Mouse (Mus musculus) spleen, embryonic (tissue): ENCODE measurements around the gene 9130230L23Rik.

Source experiments
- CTCF ChIA-PET: fragments of 350-600 bp; sonication (Branson Sonifier 250); formaldehyde crosslinking; loops from one replicate; lab custom pipeline; 2022; lab: Charles Lee

9130230L23Rik gene

DNA sequence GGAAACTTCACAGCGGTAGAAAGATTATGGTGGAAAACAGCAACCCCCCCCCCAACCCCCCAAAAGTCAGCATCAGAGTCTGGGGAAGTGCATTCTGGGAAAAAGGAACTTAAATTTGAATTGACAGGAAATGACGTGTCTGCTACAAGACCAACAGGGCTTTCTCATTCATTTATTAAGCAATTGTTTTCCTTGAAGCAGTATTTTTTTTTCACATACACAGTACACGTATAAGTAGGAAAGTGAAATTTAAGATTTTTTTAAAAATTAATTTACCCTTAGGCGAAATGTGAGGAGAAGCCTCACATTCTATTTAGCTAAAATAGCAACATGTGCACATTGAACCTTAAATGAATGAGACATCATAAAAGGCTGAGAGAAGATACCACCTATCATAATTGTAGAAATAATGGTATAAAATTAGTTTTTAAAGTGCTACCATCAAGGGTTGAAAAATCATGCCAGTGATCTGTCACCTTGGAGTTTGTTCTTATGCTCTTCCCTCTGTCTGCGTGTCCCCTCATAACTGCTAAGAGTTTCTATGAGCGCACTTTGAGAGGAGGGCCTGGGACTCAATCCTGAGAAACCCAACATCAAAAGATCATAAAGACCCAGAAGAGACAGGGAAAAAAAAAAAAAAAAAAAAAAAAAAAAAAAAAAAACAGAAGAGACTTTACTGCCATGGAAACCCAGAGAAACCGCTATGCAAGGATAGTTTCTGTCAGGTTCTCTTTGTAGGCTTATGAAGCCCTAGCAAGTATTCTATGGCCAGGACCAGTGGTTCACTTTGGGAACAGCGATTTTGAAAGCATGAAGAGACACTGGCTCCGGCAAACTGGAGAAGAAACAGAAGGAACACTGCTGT is 47.7 kb downstream of the 9130230L23Rik start:
- CTCF ChIA-PET, result interaction anchor here (0.6 to 1.5 kb wide), 3 partner anchors 106 to 193 kb away, joined by 3 to 7 read pairs (median 3); partner anchors contain the start of gene N4bp2

DNA sequence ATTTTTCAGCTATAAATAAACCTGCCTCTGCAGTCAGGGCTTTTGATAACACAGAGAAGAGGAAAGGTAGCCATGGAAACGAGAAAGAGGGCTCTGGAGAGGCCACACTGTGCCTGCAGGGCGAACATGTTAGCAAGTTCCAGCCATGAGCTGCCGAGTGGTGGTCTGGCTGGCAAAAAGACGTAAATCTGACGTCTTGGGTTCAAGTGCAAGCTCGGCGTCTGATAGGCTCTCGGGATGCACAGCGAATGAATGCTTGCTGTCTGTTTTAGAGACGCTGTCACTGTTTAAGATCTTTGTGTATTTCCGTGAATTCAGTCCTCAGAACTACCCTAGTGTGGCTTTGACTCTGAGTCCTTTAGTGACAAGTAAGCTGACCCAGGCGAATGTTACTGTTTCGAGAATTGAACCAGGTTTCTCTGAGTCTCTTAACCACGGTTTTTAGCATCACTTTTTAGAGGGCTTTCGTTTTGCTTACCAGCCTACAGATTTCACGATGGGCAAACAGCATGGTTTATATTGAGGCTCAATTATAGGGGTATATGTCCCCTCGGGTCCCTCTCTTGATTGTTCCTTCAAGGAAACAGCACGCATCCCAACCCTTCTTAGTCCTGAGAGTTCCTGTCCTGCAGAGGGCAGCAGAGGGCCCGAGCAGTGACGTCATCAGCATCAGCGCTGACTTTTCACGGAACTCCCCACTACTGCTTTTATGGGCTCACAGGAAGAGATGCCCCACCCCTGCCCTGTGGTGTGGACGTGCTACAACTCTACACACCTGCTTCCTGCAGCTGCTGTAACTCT is 48.5 kb downstream of the 9130230L23Rik start:
- CTCF ChIA-PET, result interaction anchor here (0.6 to 1.5 kb wide), 5 partner anchors 27 to 383 kb away, joined by 3 to 7 read pairs (median 3); partner anchors contain the start of gene N4bp2

DNA sequence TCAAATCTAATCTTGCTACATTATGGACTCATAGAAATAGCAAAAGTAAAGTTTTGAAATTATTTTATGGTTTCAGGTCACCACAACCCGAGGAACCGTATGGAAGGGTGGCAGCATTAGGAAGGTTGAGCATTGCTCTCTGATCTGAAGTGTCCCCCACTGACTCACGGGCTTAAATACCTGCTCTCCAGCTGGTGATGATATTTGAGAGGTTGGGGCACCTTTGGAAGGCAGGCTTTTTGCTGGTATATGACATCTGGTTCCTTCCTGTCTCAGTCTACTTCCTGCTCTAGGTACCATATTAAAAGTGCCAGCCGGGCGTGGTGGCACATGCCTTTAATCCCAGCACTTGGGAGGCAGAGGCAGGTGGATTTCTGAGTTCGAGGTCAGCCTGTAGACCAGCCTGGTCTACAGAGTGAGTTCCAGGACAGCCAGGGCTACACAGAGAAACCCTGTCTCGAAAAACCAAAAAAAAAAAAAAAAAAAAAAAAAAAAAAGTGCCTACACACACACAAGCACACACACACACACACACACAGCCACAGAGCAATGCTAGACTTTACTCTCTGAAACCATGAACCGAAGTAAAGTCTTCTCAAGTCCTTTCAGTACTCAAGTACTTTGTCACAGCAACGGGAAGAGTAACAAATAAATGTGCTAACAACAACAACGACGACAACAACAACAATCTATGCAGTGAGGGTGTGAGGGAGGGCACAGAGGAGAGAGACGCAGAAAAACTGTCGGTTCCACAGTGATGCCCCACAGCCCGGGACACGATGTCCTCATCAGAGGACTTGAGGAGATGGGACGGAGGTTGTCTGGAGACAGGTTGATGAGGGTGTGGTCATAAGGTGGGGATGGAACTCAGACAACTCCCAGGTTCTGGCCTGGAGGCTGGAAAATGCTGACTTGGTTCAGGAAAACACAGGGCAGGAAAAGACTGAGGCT is 49.7 kb downstream of the 9130230L23Rik start:
- CTCF ChIA-PET, result interaction anchor here (0.6 to 1.5 kb wide), 3 partner anchors 25 to 382 kb away, joined by 3 to 7 read pairs (median 4); partner anchors contain the start of gene N4bp2

DNA sequence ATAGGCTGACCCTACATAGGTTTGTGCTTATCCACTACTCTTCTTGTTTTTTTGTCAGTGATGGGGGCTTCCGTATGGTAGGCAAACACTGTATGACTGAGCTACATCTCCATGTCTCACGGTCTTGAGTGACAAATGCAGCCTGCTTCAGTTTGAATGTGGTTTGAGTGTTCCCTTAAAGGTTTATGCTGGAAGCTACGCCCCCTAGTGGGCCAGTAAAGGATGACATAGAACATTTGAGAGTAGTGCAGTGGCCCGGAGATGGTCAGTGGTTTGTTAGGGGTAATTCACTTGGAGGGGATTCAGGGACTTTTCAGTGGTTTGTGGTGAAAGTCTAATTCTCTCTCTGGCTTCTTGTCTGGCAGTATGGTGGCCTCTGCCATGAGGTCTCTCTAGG is 52.6 kb downstream of the 9130230L23Rik start:
- CTCF ChIA-PET, result no interaction called here

GRCm38 (mm10) chr5:65950679-65951512 is 53.2 kb downstream of the 9130230L23Rik start:
- CTCF ChIA-PET, result interaction anchor here (0.7 kb wide), 1 partner anchor 77 kb away, joined by 11 read pairs; no protein-coding TSS in a partner anchor

DNA sequence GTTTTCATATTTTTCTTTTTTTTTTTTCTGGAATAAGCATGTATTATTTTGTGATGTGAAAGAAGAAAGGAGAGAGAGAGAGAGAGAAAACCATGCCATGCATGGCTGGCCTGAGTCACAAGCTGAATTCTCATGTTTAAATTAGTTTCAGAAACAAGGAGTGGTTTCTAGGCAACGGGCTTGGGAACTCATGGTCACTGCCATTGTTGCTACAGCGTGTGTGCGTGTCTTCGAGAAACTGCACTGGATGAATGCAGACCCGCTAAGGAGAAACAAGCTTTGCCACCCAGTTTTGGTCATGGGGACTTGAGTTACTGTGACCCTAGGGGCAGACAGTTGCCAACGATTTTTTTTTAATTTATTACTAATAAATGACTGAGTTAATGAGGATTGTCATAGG is 53.8 kb downstream of the 9130230L23Rik start:
- CTCF ChIA-PET, result interaction anchor here (0.7 kb wide), 2 partner anchors 76 to 109 kb away, joined by 6 to 11 read pairs; no protein-coding TSS in a partner anchor

- CTCF ChIA-PET, result interaction anchor here (0.7 kb wide), 2 partner anchors 75 to 108 kb away, joined by 6 to 11 read pairs; no protein-coding TSS in a partner anchor
Observed at GRCm38 (mm10) chr5:65949822-65950221, 54.3 kb downstream of the 9130230L23Rik start.

DNA sequence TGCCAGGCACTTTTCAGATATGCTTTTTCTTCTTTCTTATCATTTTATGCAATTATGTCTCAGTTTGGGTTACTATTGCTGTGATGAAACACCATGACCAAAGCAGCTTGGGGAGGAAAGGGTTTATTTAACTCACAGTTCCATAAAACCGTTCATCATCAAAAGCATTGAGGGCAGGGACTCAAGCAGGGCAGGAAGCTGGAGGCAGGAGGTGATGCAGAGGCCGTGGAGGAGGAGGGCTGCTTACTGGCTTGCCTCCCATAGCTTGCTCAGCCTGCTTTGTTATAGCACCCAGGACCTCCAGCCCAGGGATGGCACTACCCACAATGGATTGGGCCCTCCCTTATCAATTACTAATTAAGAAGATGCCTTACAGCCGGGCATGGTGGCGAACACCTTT is 62.9 kb downstream of the 9130230L23Rik start:
- CTCF ChIA-PET, result no interaction called here

DNA sequence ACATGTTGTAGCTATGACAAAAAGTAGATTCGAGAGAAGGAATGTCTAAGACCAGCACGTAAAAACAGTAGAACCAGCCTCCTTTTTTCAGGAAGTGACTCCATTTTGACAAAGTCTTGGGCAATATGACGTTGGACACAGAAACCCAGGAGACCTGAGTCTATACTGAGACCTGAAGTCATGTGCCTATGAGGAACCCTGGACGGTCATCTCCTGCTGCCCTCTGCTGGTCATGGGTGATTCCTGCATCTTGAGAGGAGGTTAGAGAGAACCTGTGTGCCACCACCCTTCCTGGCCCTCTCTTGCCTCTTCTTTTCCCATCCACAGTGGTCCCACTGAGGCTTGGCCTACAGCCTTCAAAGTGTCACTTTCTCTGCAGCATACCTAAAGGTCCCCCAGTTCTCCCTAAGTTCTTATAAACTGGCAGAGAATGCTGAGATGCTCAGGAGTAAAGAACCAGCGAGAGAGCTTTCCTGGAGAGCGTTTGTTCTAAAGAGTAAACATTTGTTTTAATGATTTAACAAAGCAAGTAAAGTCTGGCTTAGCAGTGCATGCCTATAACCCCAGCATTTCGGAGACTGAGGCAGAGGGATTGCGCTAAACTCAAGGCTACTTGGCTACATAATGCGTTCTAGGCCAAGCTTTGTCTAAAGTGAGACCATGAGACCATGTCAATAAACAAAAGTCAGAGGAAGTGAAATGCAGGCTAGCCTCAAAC is 65.9 kb downstream of the 9130230L23Rik start:
- CTCF ChIA-PET, result interaction anchor here (0.7 to 1.0 kb wide), 2 partner anchors 9 to 57 kb away, joined by 4 read pairs; no protein-coding TSS in a partner anchor

DNA sequence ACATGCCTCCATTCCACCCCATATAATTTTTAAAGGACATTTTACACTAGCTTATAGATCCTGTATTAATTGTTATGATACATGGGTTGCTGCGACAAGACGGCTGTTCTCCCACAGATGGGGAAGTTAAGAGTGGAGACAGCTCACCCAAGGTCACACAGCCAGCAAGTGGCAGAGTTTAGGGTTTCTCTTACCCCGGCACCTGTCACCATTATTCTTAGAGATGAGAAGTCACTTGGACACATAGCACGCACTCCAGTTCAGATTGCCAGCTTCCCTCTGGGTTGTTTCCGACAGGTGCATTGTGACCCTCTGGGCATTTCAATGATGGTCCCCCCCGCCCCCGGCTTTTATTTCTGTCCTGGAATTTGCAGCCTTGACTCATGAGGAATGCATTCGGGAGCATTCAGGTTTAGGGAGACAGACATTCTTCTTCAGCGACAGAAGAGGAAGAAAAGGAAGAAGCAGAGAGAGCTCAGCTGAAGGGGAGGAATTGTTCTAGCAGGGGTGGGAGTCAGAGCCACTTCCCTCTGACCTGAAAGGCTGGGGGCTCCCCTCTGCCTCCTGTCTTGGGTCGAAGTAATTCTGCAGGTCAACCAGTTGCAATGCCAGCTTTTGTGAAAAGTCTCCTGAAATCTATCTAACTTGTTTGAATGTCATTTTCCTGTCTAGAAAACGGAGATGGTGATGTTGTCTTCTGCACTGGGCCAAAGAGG is 66.9 kb downstream of the 9130230L23Rik start:
- CTCF ChIA-PET, result interaction anchor here (0.5 to 0.9 kb wide), 3 partner anchors 11 to 104 kb away, joined by 5 to 7 read pairs (median 5); no protein-coding TSS in a partner anchor

- CTCF ChIA-PET, result no interaction called here
Observed at GRCm38 (mm10) chr5:65934783-65935182, 69.3 kb downstream of the 9130230L23Rik start, which contains the start of gene Chrna9. Chrna9 (plus strand) TSS chr5:65934921.

GRCm38 (mm10) chr5:65933764-65934163 is 70.3 kb downstream of the 9130230L23Rik start:
- CTCF ChIA-PET, result interaction anchor here (0.6 kb wide), 1 partner anchor 83 kb away, joined by 6 read pairs; no protein-coding TSS in a partner anchor

- CTCF ChIA-PET, result interaction anchor here (0.5 to 0.6 kb wide), 2 partner anchors 23 to 82 kb away, joined by 4 to 6 read pairs; no protein-coding TSS in a partner anchor
Observed at GRCm38 (mm10) chr5:65933258-65933657, 70.8 kb downstream of the 9130230L23Rik start.

DNA sequence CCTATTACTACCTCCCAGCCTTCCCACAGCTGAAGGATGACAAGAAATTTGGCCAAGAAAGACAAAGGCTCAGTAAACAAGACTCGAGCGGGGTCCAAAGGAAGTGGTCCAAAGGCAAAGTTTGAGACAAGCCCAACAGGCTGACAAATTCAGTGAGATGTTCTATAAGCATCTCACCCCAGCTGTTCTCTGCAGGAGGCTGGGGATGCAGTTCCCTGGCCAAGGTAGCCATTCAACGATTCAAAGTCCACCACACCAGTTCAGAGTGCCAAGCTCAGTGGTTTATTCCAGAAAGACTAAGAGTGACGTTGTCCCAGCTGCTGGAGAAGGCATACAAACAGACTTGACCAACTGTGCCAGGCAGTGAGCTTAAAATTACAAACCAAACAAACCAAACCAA is 73.9 kb downstream of the 9130230L23Rik start:
- CTCF ChIA-PET, result interaction anchor here (0.8 kb wide), 1 partner anchor 99 kb away, joined by 3 read pairs; no protein-coding TSS in a partner anchor
